Comparison of ENCODE assay signal across 8 mouse cellular contexts in genomic region chr8:69271203-69271554, GRCm38 (mm10). TPM values are rescaled to one million over a fixed set of nuclear protein-coding genes. Genes with fewer than 3 reads are reported as not detected.
DNase-seq lines count a peak whose midpoint lies in the region; ATAC-seq and TF ChIP-seq lines count a peak whose summit lies in the region.

No protein-coding gene starts in this region.

- no peak for DNase-seq in layer of hippocampus, adult 2 months (ENCODE audit: low spot score in 2 of 2)
- DNase-seq in layer of hippocampus, adult 9-11 months, result no peak
- no peak for DNase-seq in embryonic facial prominence, embryonic 11.5 days (ENCODE audit: low spot score)
- no peak for DNase-seq in intestine, embryonic 14.5 days (ENCODE audit: low spot score)
- no peak for DNase-seq in spleen, postnatal 14 days (ENCODE audit: low spot score in 2 of 2)
- no peak for DNase-seq in gastrocnemius, postnatal 10 days

- ATAC-seq in embryonic facial prominence, embryonic 11.5 days (replicated peaks; ENCODE audit: insufficient number of reproducible peaks, low FRiP score, low TSS enrichment, low read depth), result peak; percentile 88
- ATAC-seq in intestine, embryonic 14.5 days (replicated peaks; ENCODE audit: low FRiP score, low TSS enrichment, low read depth), result peak; percentile 85
- ATAC-seq in neural tube, embryonic 12.5 days (ENCODE audit: low FRiP score, low read depth), result peak; percentile 95
- ATAC-seq in frontal cortex, adult (ENCODE audit: low TSS enrichment), result no peak

- no peaks in the 10 kb centered on the region; the same call in 1 of the 2 replicates for H3K36me3 ChIP-seq in embryonic facial prominence, embryonic 11.5 days (replicated peaks; ENCODE audit: control insufficient read depth, insufficient read depth, low read depth, low read length)
- H3K36me3 ChIP-seq in intestine, embryonic 14.5 days (ENCODE audit: control insufficient read depth, insufficient read depth, low read length), result no peaks in the 10 kb centered on the region
- H3K36me3 ChIP-seq in neural tube, embryonic 12.5 days, result peaks cover 14% of the 10 kb centered on the region

- H3K27me3 ChIP-seq in embryonic facial prominence, embryonic 11.5 days (ENCODE audit: control insufficient read depth, insufficient read depth, low read length), result no peaks in the 10 kb centered on the region
- no peaks in the 10 kb centered on the region for H3K27me3 ChIP-seq in intestine, embryonic 14.5 days (replicated peaks; ENCODE audit: control insufficient read depth, insufficient read depth, low read length)
- no peaks in the 10 kb centered on the region for H3K27me3 ChIP-seq in neural tube, embryonic 12.5 days (replicated peaks)

- peak overlapping the region; percentile 68 for H3K4me3 ChIP-seq in layer of hippocampus, adult 2 months
- H3K4me3 ChIP-seq in embryonic facial prominence, embryonic 11.5 days (ENCODE audit: low read depth, low read length), result peak overlapping the region; percentile 57
- H3K4me3 ChIP-seq in intestine, embryonic 14.5 days (ENCODE audit: low read depth, low read length), result peak overlapping the region; percentile 72
- peak overlapping the region; percentile 48 for H3K4me3 ChIP-seq in neural tube, embryonic 12.5 days

- TF ChIP-seq CTCF in layer of hippocampus, adult 2 months (conservative IDR thresholded peaks at IDR 0.05), result no peak

- no peaks in the 10 kb centered on the region for H3K4me1 ChIP-seq in embryonic facial prominence, embryonic 11.5 days (ENCODE audit: control insufficient read depth, insufficient read depth, low read length)
- H3K4me1 ChIP-seq in intestine, embryonic 14.5 days (replicated peaks; ENCODE audit: control insufficient read depth, insufficient read depth, low read length), result peaks cover 8% of the 10 kb centered on the region
- peaks cover 7% of the 10 kb centered on the region; the same call in 1 of the 2 replicates for H3K4me1 ChIP-seq in neural tube, embryonic 12.5 days

- peak overlapping the region; percentile 76 for H3K9ac ChIP-seq in embryonic facial prominence, embryonic 11.5 days (replicated peaks; ENCODE audit: low read length)
- H3K9ac ChIP-seq in intestine, embryonic 14.5 days (ENCODE audit: low read length), result peak overlapping the region; percentile 70
- peak overlapping the region; percentile 68 for H3K9ac ChIP-seq in neural tube, embryonic 12.5 days

- 16% methylated on average over 6 of the region's 6 CpGs for WGBS in embryonic facial prominence, embryonic 11.5 days
- WGBS in intestine, embryonic 14.5 days, result 14% methylated on average over 6 of the region's 6 CpGs
- WGBS in neural tube, embryonic 12.5 days, result 16% methylated on average over 6 of the region's 6 CpGs

- no peaks in the 10 kb centered on the region for H3K9me3 ChIP-seq in embryonic facial prominence, embryonic 11.5 days (replicated peaks; ENCODE audit: control insufficient read depth, low read length)
- no peaks in the 10 kb centered on the region for H3K9me3 ChIP-seq in intestine, embryonic 14.5 days (ENCODE audit: control insufficient read depth, low read length)
- H3K9me3 ChIP-seq in neural tube, embryonic 12.5 days, result peaks cover 10% of the 10 kb centered on the region; the same call in 1 of the 2 replicates

- H3K27ac ChIP-seq in layer of hippocampus, adult 2 months, result peak overlapping the region; percentile 91
- peak overlapping the region; percentile 57 for H3K27ac ChIP-seq in embryonic facial prominence, embryonic 11.5 days (replicated peaks; ENCODE audit: low read depth, low read length)
- peak overlapping the region; percentile 60 for H3K27ac ChIP-seq in intestine, embryonic 14.5 days (ENCODE audit: low read depth)
- H3K27ac ChIP-seq in neural tube, embryonic 12.5 days, result peak overlapping the region; percentile 47; the same call in 1 of the 2 replicates

- peak overlapping the region; percentile 52 for H3K4me2 ChIP-seq in embryonic facial prominence, embryonic 11.5 days (ENCODE audit: low read depth, low read length)
- H3K4me2 ChIP-seq in intestine, embryonic 14.5 days (ENCODE audit: low read length), result peak overlapping the region; percentile 60
- H3K4me2 ChIP-seq in neural tube, embryonic 12.5 days (replicated peaks), result peak overlapping the region; percentile 63

RNA-seq across cellular contexts. Expression of gene D130040H23Rik, which starts 0.3 kb away (rescaled TPM):
- 10 to 100 TPM; 22.5 to 25.1 TPM for total RNA-seq in layer of hippocampus, adult 2 months (2021)
- 4.9 and 6.8 TPM in 2 replicates for polyA plus RNA-seq in embryonic facial prominence, embryonic 11.5 days (2014; fragmentation: Nextera tagmentation; extraction: Ambion mirVana)
- 4.2 and 4.3 TPM in 2 replicates for polyA plus RNA-seq in intestine, embryonic 14.5 days (2014; fragmentation: Nextera tagmentation; extraction: Ambion mirVana)
- 8.8 and 9.4 TPM in 2 replicates for polyA plus RNA-seq in neural tube, embryonic 12.5 days (2016; fragmentation: Nextera tagmentation; extraction: Ambion mirVana)
- 1 to 10 TPM; 2.1 to 3.5 TPM for total RNA-seq in gastrocnemius, postnatal 10 days (2021)
